Mouse (Mus musculus): ENCODE measurements around the gene Adrb1.
A peak's percentile ranks its signal among the peaks of the same experiment; 100 is the strongest.

Adrb1 gene

GRCm38 (mm10) chr19:56703238-56704097 is 18.5 kb upstream of the Adrb1 start:
- no peak for DNase-seq (ENCODE audit: low read depth)

- no peak for DNase-seq (ENCODE audit: low read depth)
Observed at GRCm38 (mm10) chr19:56705026-56705675, 16.8 kb upstream of the Adrb1 start.

GRCm38 (mm10) chr19:56708794-56709193 is 13.2 kb upstream of the Adrb1 start:
- no peak for DNase-seq (ENCODE audit: low read depth)

GRCm38 (mm10) chr19:56710131-56710905 is 11.7 kb upstream of the Adrb1 start:
- DNase-seq (ENCODE audit: low read depth), result no peak

- DNase-seq (ENCODE audit: low read depth), result no peak
Observed at GRCm38 (mm10) chr19:56713613-56714012, 8.4 kb upstream of the Adrb1 start.

- DNase-seq (ENCODE audit: low read depth), result no peak
Observed at GRCm38 (mm10) chr19:56714661-56715170, 7.3 kb upstream of the Adrb1 start.

GRCm38 (mm10) chr19:56718046-56718445 is 4.0 kb upstream of the Adrb1 start:
- DNase-seq (ENCODE audit: low read depth), result no peak

- no peak for DNase-seq (ENCODE audit: low read depth)
Observed at GRCm38 (mm10) chr19:56720882-56721281, 1.1 kb upstream of the Adrb1 start.

- DNase-seq (ENCODE audit: low read depth), result peak; percentile 6
Observed at GRCm38 (mm10) chr19:56722291-56722707, 300 bp downstream of the Adrb1 start.

- DNase-seq (ENCODE audit: low read depth), result peak; percentile 28
Observed at GRCm38 (mm10) chr19:56722711-56723330, 822 bp downstream of the Adrb1 start.

- peak; percentile 30 for DNase-seq (ENCODE audit: low read depth)
Observed at GRCm38 (mm10) chr19:56723331-56724125, 1.5 kb downstream of the Adrb1 start.

- peak; percentile 8 for DNase-seq (ENCODE audit: low read depth)
Observed at GRCm38 (mm10) chr19:56724126-56724597, 2.2 kb downstream of the Adrb1 start.

- DNase-seq (ENCODE audit: low read depth), result no peak
Observed at GRCm38 (mm10) chr19:56727170-56727877, 5.3 kb downstream of the Adrb1 start.

GRCm38 (mm10) chr19:56734033-56734572 is 12.1 kb downstream of the Adrb1 start:
- no peak for DNase-seq (ENCODE audit: low read depth)

- DNase-seq (ENCODE audit: low read depth), result no peak
Observed at GRCm38 (mm10) chr19:56735747-56736146, 13.7 kb downstream of the Adrb1 start.

GRCm38 (mm10) chr19:56736287-56736686 is 14.3 kb downstream of the Adrb1 start:
- DNase-seq (ENCODE audit: low read depth), result no peak

- no peak for DNase-seq (ENCODE audit: low read depth)
Observed at GRCm38 (mm10) chr19:56745061-56745460, 23.1 kb downstream of the Adrb1 start.

- no peak for DNase-seq (ENCODE audit: low read depth)
Observed at GRCm38 (mm10) chr19:56745528-56745927, 23.5 kb downstream of the Adrb1 start.

- DNase-seq (ENCODE audit: low read depth), result no peak
Observed at GRCm38 (mm10) chr19:56746618-56747017, 24.6 kb downstream of the Adrb1 start.

GRCm38 (mm10) chr19:56747878-56748277 is 25.9 kb downstream of the Adrb1 start:
- no peak for DNase-seq (ENCODE audit: low read depth)
